Mouse (Mus musculus) lung, postnatal 0 days (tissue): ENCODE results near the gene Corin. TPM values are rescaled to one million over a fixed set of nuclear protein-coding genes. Genes with fewer than 3 reads are reported as not detected.

ENCODE experiments used
- ATAC-seq: fragments of 200-750 bp; cut with Nextera tagmentation; 2 replicates; pipeline ENCODE4 v1.8.0; 2017; ENCODE audit warnings: moderate library complexity
- DNase-seq: peaks from one replicate; pipeline ENCODE4 v3.0.0-alpha.2; 2016; ENCODE audit warnings: low spot score
- H3K27ac ChIP-seq: fragments of 300-500 bp; sonication (generic); 2 replicates; pipeline ENCODE4 v1.5.1; 2014; ENCODE audit warnings: antibody characterized with exemption, mild to moderate bottlenecking, low read length, mixed read lengths
- H3K27me3 ChIP-seq: fragments of 300-500 bp; sonication (generic); replicated peaks from 2 replicates; pipeline ENCODE4 v1.6.1; 2014; ENCODE audit warnings: low read length, mixed read lengths; ENCODE audit not compliant: insufficient read depth
- H3K36me3 ChIP-seq: fragments of 300-500 bp; sonication (generic); 2 replicates; pipeline ENCODE4 v1.6.1; 2014; ENCODE audit warnings: low read length, mixed read lengths; ENCODE audit not compliant: insufficient read depth
- H3K4me1 ChIP-seq: fragments of 300-500 bp; sonication (generic); 2 replicates; pipeline ENCODE4 v1.6.1; 2014; ENCODE audit warnings: antibody characterized with exemption, low read depth, low read length, mixed read lengths; ENCODE audit not compliant: insufficient read depth
- H3K4me2 ChIP-seq: fragments of 300-500 bp; sonication (generic); replicated peaks from 2 replicates; pipeline ENCODE4 v1.6.1; 2014; ENCODE audit warnings: low read depth, mild to moderate bottlenecking, low read length, moderate library complexity, mixed read lengths
- H3K4me3 ChIP-seq: fragments of 300-500 bp; sonication (generic); 2 replicates; pipeline ENCODE4 v1.5.1; 2014; ENCODE audit warnings: low read depth, low read length
- H3K9ac ChIP-seq: fragments of 300-500 bp; sonication (generic); replicated peaks from 2 replicates; pipeline ENCODE4 v1.6.1; 2014; ENCODE audit warnings: low read depth, mild to moderate bottlenecking
- H3K9me3 ChIP-seq: fragments of 300-500 bp; sonication (generic); 2 replicates; pipeline ENCODE4 v1.6.1; 2016; ENCODE audit warnings: low read length, mixed read lengths
- CTCF ChIP-seq: IDR thresholded peaks from 2 replicates; pipeline ENCODE4 v1.5.1; 2016; ENCODE audit warnings: antibody characterized with exemption, mild to moderate bottlenecking
- EP300 ChIP-seq: IDR thresholded peaks from 2 replicates; pipeline ENCODE4 v1.6.1; 2016; ENCODE audit warnings: antibody characterized with exemption, mild to moderate bottlenecking, control low read depth
- WGBS: fragments of 180-500 bp; shearing (Covaris S2); extraction: QIAGEN DNeasy Blood & Tissue Kit; methylation state at CpG from one replicate; pipeline ENCODE4 v1.1.7; 2014; 5-methylcytosine and 5-hydroxymethylcytosine counted together
- polyA plus RNA-seq: library from polyadenylated mRNA; unstranded; fragments of >200 nt; fragmentation: Nextera tagmentation; extraction: Ambion mirVana; gene quantifications from 2 replicates; pipeline ENCODE4 v1.2.1, GENCODE M21; 2015

Gene Corin
- polyA plus RNA-seq, 1 experiment from 2014 or later: 0.85 TPM

GRCm38 (mm10) chr5:72431856-72432255, 72.4 kb downstream of the Corin start:
- Histone ChIP-seq H3K4me3 (no peak overlapping the region), H3K4me1 (no peaks in the 10 kb centered on the region), H3K27me3 (no peaks in the 10 kb centered on the region), H3K4me2 (no peak overlapping the region), H3K9me3 (no peaks in the 10 kb centered on the region), H3K9ac (no peak overlapping the region), H3K36me3 (no peaks in the 10 kb centered on the region), H3K27ac (no peak overlapping the region)
- TF ChIP-seq EP300 (no peak), CTCF (no peak)
- 56% methylated on average over 3 of the region's 3 CpGs for WGBS
- no peak for ATAC-seq
- no peak for DNase-seq

GRCm38 (mm10) chr5:72427556-72427955, 76.7 kb downstream of the Corin start:
- no peaks in the 10 kb centered on the region for H3K4me1 ChIP-seq
- H3K36me3 ChIP-seq: no peaks in the 10 kb centered on the region
- TF ChIP-seq EP300: no peak
- TF ChIP-seq CTCF: no peak
- no peak overlapping the region for H3K4me2 ChIP-seq
- no peaks in the 10 kb centered on the region for H3K27me3 ChIP-seq
- 84% methylated on average over 4 of the region's 4 CpGs for WGBS
- no peaks in the 10 kb centered on the region for H3K9me3 ChIP-seq
- no peak overlapping the region for H3K4me3 ChIP-seq
- H3K27ac ChIP-seq: no peak overlapping the region
- ATAC-seq (no peak), DNase-seq (peak; percentile 15)
- H3K9ac ChIP-seq: no peak overlapping the region

- H3K9ac ChIP-seq: no peak overlapping the region
- no peak for DNase-seq
- TF ChIP-seq CTCF (no peak), EP300 (no peak)
- no peaks in the 10 kb centered on the region for H3K4me1 ChIP-seq
- H3K27ac ChIP-seq: no peak overlapping the region
- no peak for ATAC-seq
- no peaks in the 10 kb centered on the region for H3K9me3 ChIP-seq
- no peaks in the 10 kb centered on the region for H3K27me3 ChIP-seq
- H3K36me3 ChIP-seq: no peaks in the 10 kb centered on the region
- no peak overlapping the region for H3K4me3 ChIP-seq
- no peak overlapping the region for H3K4me2 ChIP-seq
Measured at GRCm38 (mm10) chr5:72425342-72426010, 78.8 kb downstream of the Corin start.

GRCm38 (mm10) chr5:72411874-72412329, 92.4 kb downstream of the Corin start:
- H3K27ac ChIP-seq: no peak overlapping the region
- H3K36me3 ChIP-seq: no peaks in the 10 kb centered on the region
- no peaks in the 10 kb centered on the region for H3K27me3 ChIP-seq
- DNase-seq: peak; percentile 61
- H3K4me3 ChIP-seq: no peak overlapping the region
- H3K9ac ChIP-seq: no peak overlapping the region
- peaks cover 4% of the 10 kb centered on the region; the same call in 1 of the 2 replicates for H3K4me1 ChIP-seq
- H3K9me3 ChIP-seq: no peaks in the 10 kb centered on the region
- H3K4me2 ChIP-seq: peak overlapping the region; percentile 14; the same call in 1 of the 2 replicates
- WGBS: 10% methylated on average over 10 of the region's 10 CpGs
- ATAC-seq: peak; percentile 86
- TF ChIP-seq EP300 (peak; percentile 78), CTCF (no peak)

GRCm38 (mm10) chr5:72410841-72411240, 93.4 kb downstream of the Corin start:
- Histone ChIP-seq H3K9ac (no peak overlapping the region), H3K4me2 (no peak overlapping the region), H3K4me1 (peaks cover 4% of the 10 kb centered on the region; the same call in 1 of the 2 replicates), H3K27me3 (no peaks in the 10 kb centered on the region), H3K27ac (no peak overlapping the region), H3K9me3 (no peaks in the 10 kb centered on the region), H3K36me3 (no peaks in the 10 kb centered on the region), H3K4me3 (no peak overlapping the region)
- ATAC-seq: no peak
- TF ChIP-seq EP300: no peak
- WGBS: 53% methylated on average over 3 of the region's 3 CpGs
- DNase-seq: no peak

GRCm38 (mm10) chr5:72403376-72403775, 100.9 kb downstream of the Corin start:
- H3K4me2 ChIP-seq: no peak overlapping the region
- no peaks in the 10 kb centered on the region for H3K9me3 ChIP-seq
- H3K4me1 ChIP-seq: no peaks in the 10 kb centered on the region
- no peaks in the 10 kb centered on the region for H3K27me3 ChIP-seq
- ATAC-seq: no peak
- H3K36me3 ChIP-seq: no peaks in the 10 kb centered on the region
- 60% methylated on average over 9 of the region's 9 CpGs for WGBS
- H3K9ac ChIP-seq: no peak overlapping the region
- no peak overlapping the region for H3K4me3 ChIP-seq
- no peak for DNase-seq
- no peak overlapping the region for H3K27ac ChIP-seq
- TF ChIP-seq CTCF (no peak), EP300 (no peak)
